8 mouse cellular contexts compared by ENCODE assay signal in genomic region chr3:104817991-104818748, GRCm38 (mm10). TPM values are rescaled to one million over a fixed set of nuclear protein-coding genes. Genes with fewer than 3 reads are reported as not detected.
A peak's percentile ranks its signal among the peaks of the same experiment; 100 is the strongest.
DNase-seq lines count a peak whose midpoint lies in the region; ATAC-seq and TF ChIP-seq lines count a peak whose summit lies in the region.

Mov10 (minus strand) TSS chr3:104818563.

- no peak for TF ChIP-seq CTCF in spleen, adult 2 months (IDR thresholded peaks at IDR 0.05; ENCODE audit: extremely low read depth, insufficient read depth, insufficient read length, insufficient replicate concordance)

- H3K4me2 ChIP-seq in intestine, embryonic 15.5 days (replicated peaks) = peak within 1 kb of the TSS; percentile 69
- peak within 1 kb of the TSS; percentile 79 for H3K4me2 ChIP-seq in limb, embryonic 13.5 days (replicated peaks)
- H3K4me2 ChIP-seq in midbrain, embryonic 14.5 days (ENCODE audit: low read length) = peak within 1 kb of the TSS; percentile 100

- peak; percentile 47 to 56 for DNase-seq in urinary bladder, adult 18-20 months (ENCODE audit: low spot score in 2 of 2)
- DNase-seq in urinary bladder, postnatal 10 days (ENCODE audit: low spot score) = no peak
- peak; percentile 81 for DNase-seq in embryo, embryonic 11.5 days (ENCODE audit: low read depth, low spot score)
- DNase-seq in gastrocnemius, postnatal 4 days (ENCODE audit: low spot score in 2 of 2) = peak; percentile 51 to 76
- DNase-seq in midbrain, embryonic 14.5 days = peak; percentile 71
- DNase-seq in spleen, adult 2 months (ENCODE audit: low read depth in 1 of 2, low spot score in 2 of 2) = peak in 1 of 2 experiments; percentile 70

- H3K9ac ChIP-seq in intestine, embryonic 15.5 days = peak within 1 kb of the TSS; percentile 92
- peak within 1 kb of the TSS; percentile 97 for H3K9ac ChIP-seq in limb, embryonic 13.5 days
- peak within 1 kb of the TSS; percentile 76 for H3K9ac ChIP-seq in midbrain, embryonic 14.5 days (replicated peaks; ENCODE audit: low read length)

- no peaks in the 10 kb centered on the region for H3K9me3 ChIP-seq in intestine, embryonic 15.5 days
- H3K9me3 ChIP-seq in limb, embryonic 13.5 days = no peaks in the 10 kb centered on the region
- no peaks in the 10 kb centered on the region for H3K9me3 ChIP-seq in midbrain, embryonic 14.5 days (ENCODE audit: control insufficient read depth, low read length)

- peak within 1 kb of the TSS; percentile 90 for H3K4me3 ChIP-seq in intestine, embryonic 15.5 days (replicated peaks)
- peak within 1 kb of the TSS; percentile 91 for H3K4me3 ChIP-seq in limb, embryonic 13.5 days
- peak within 1 kb of the TSS; percentile 62 for H3K4me3 ChIP-seq in midbrain, embryonic 14.5 days (replicated peaks; ENCODE audit: low read depth, low read length)
- H3K4me3 ChIP-seq in spleen, adult 2 months (ENCODE audit: extremely low read depth, insufficient read depth, insufficient read length) = peak within 1 kb of the TSS; percentile 93

- H3K36me3 ChIP-seq in intestine, embryonic 15.5 days = peaks cover 6% of the 10 kb centered on the region; the same call in 1 of the 2 replicates
- H3K36me3 ChIP-seq in limb, embryonic 13.5 days = peaks cover 27% of the 10 kb centered on the region
- peaks cover 13% of the 10 kb centered on the region for H3K36me3 ChIP-seq in midbrain, embryonic 14.5 days (ENCODE audit: control insufficient read depth, insufficient read depth, low read length)
- peaks cover 7% of the 10 kb centered on the region; the same call in 1 of the 2 replicates for H3K36me3 ChIP-seq in spleen, adult 2 months (ENCODE audit: control insufficient read depth, insufficient read depth, low read length)

- ATAC-seq in intestine, embryonic 15.5 days = peak; percentile 92
- ATAC-seq in limb, embryonic 13.5 days (ENCODE audit: low FRiP score, low read depth) = peak; percentile 78
- peak; percentile 74 for ATAC-seq in midbrain, embryonic 14.5 days (ENCODE audit: low FRiP score, low TSS enrichment)

- H3K27me3 ChIP-seq in intestine, embryonic 15.5 days (replicated peaks) = no peaks in the 10 kb centered on the region
- H3K27me3 ChIP-seq in limb, embryonic 13.5 days = no peaks in the 10 kb centered on the region
- H3K27me3 ChIP-seq in midbrain, embryonic 14.5 days (ENCODE audit: control insufficient read depth, insufficient read depth, low read length) = no peaks in the 10 kb centered on the region
- H3K27me3 ChIP-seq in spleen, adult 2 months (ENCODE audit: control insufficient read depth, insufficient read depth, low read length) = no peaks in the 10 kb centered on the region

- no peak for TF ChIP-seq POLR2A in spleen, adult 2 months (IDR thresholded peaks at IDR 0.05; ENCODE audit: low read depth, low read length)

- peaks cover 21% of the 10 kb centered on the region for H3K4me1 ChIP-seq in intestine, embryonic 15.5 days (replicated peaks)
- peaks cover 28% of the 10 kb centered on the region for H3K4me1 ChIP-seq in limb, embryonic 13.5 days
- H3K4me1 ChIP-seq in midbrain, embryonic 14.5 days (ENCODE audit: control insufficient read depth, insufficient read depth, low read length) = peaks cover 6% of the 10 kb centered on the region; the same call in 1 of the 2 replicates
- H3K4me1 ChIP-seq in spleen, adult 2 months (ENCODE audit: control insufficient read depth, insufficient read depth, insufficient read length) = no peaks in the 10 kb centered on the region; the same call in 1 of the 2 replicates

- under 1% methylated on average over 40 of the region's 40 CpGs for WGBS in intestine, embryonic 15.5 days
- under 1% methylated on average over 39 of the region's 40 CpGs for WGBS in limb, embryonic 13.5 days
- WGBS in midbrain, embryonic 14.5 days = 1% methylated on average over 40 of the region's 40 CpGs
- WGBS in spleen, adult 2 months = under 1% methylated on average over 39 of the region's 40 CpGs

- peak within 1 kb of the TSS; percentile 97 for H3K27ac ChIP-seq in intestine, embryonic 15.5 days
- H3K27ac ChIP-seq in limb, embryonic 13.5 days = peak within 1 kb of the TSS; percentile 97
- peak within 1 kb of the TSS; percentile 57 for H3K27ac ChIP-seq in midbrain, embryonic 14.5 days (replicated peaks; ENCODE audit: low read depth, low read length)
- H3K27ac ChIP-seq in spleen, adult 2 months (ENCODE audit: insufficient read depth, low read length) = peak within 1 kb of the TSS; percentile 84

RNA-seq across cellular contexts. Expression of gene Mov10, which starts in this region (rescaled TPM):
- 10 to 100 TPM; 17.0 to 18.9 TPM for total RNA-seq in gastrocnemius, postnatal 4 days (2021)
- 129 and 133 TPM in 2 replicates for polyA plus RNA-seq in intestine, embryonic 15.5 days (2015; fragmentation: Nextera tagmentation; extraction: Ambion mirVana)
- 71.7 and 74.9 TPM in 2 replicates for polyA plus RNA-seq in limb, embryonic 13.5 days (2015; fragmentation: Nextera tagmentation; extraction: Ambion mirVana)
- polyA plus RNA-seq in midbrain, embryonic 14.5 days (2014; fragmentation: Nextera tagmentation; extraction: Ambion mirVana) = 3.6 and 6.6 TPM in 2 replicates
- 13.5 and 15.1 TPM in 2 replicates for polyA plus RNA-seq in spleen, adult 2 months (2012; rRNA removed)
